Mouse (Mus musculus): ENCODE data around the gene Dhx58. TPM values are rescaled to one million over a fixed set of nuclear protein-coding genes. Genes with fewer than 3 reads are reported as not detected.

The Dhx58 gene
- polyA plus RNA-seq, 1 experiment from 2014 or later, result 3.4 TPM

DNA sequence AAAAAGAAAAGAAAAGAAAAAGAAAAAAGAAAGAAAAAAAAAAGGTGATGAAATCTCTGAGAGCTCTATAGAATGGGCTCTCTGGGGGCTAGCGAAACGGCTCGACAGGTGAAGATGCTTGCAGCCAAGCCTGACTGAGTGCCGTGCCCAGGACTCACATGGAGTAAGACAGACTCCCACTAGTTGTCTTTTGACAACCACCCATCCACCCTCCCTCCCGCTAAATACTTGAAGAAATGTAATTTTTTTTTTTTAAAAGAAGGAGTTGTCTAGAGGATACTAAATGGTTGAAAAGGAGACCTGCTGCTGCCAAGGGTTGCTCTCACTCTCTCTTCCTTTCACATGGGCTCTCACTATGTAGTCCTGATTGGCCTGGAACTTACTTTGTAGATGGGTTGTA, 34.7 kb upstream of the Dhx58 start:
- no peak overlapping the region for H3K9ac ChIP-seq (replicated peaks; ENCODE audit: low read depth, low read length)
- peak overlapping the region; percentile 53 for H3K4me2 ChIP-seq (replicated peaks; ENCODE audit: low read depth, low read length)
- H3K27ac ChIP-seq (ENCODE audit: low read length), result no peak overlapping the region
- H3K4me1 ChIP-seq (ENCODE audit: control insufficient read depth, insufficient read depth, low read length), result peaks cover 13% of the 10 kb centered on the region
- H3K4me3 ChIP-seq (ENCODE audit: low read depth, low read length), result peak overlapping the region; percentile 99; the same call in 1 of the 2 replicates
- no peaks in the 10 kb centered on the region for H3K36me3 ChIP-seq (ENCODE audit: control insufficient read depth, insufficient read depth, low read length)
- no peaks in the 10 kb centered on the region for H3K27me3 ChIP-seq (ENCODE audit: control insufficient read depth, insufficient read depth, low read length)
- no peaks in the 10 kb centered on the region for H3K9me3 ChIP-seq (ENCODE audit: control insufficient read depth, low read depth, low read length)
- WGBS, result 19% methylated on average over 5 of the region's 5 CpGs
- no peak for ATAC-seq (ENCODE audit: insufficient number of reproducible peaks, insufficient read depth, low FRiP score, low read depth)

DNA sequence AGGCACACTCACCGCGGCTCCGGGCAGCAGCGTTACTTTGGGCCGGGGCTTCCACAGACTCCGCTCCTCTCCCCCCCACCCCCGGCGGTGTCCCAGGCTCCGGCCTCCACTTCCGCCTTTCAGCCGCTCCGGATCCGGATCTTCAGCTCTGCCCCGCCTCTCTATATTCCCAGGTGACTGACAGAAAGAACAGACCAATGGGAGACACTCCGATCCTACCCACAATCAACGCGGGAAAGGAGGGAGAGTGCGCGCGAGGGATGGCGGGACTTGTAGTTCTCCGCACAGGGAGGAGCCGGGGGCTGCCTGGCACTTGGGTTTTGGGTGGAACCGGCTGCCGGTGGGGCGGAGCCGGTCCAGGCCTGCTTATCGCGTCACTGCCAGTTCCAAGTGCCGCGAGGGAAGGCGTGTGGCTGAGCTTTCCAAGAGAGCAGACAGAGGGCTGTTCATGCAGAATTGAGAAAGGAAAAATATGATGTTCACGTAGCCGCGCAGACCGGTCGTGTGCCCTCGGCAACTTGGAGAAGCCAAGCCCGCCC, 34.1 kb upstream of the Dhx58 start, which contains the start of gene Rab5c:
Gene Rab5c, minus strand, starts transcription at position 150 of the 539 bp plus-strand sequence.
- Histone ChIP-seq H3K4me2 (replicated peaks; ENCODE audit: low read depth, low read length) (peak within 1 kb of the TSS; percentile 88), H3K27me3 (ENCODE audit: control insufficient read depth, insufficient read depth, low read length) (no peaks in the 10 kb centered on the region), H3K4me1 (ENCODE audit: control insufficient read depth, insufficient read depth, low read length) (peaks cover 13% of the 10 kb centered on the region), H3K9me3 (ENCODE audit: control insufficient read depth, low read depth, low read length) (no peaks in the 10 kb centered on the region), H3K27ac (ENCODE audit: low read length) (peak within 1 kb of the TSS; percentile 56), H3K9ac (replicated peaks; ENCODE audit: low read depth, low read length) (peak within 1 kb of the TSS; percentile 87), H3K4me3 (ENCODE audit: low read depth, low read length) (peak within 1 kb of the TSS; percentile 99), H3K36me3 (ENCODE audit: control insufficient read depth, insufficient read depth, low read length) (no peaks in the 10 kb centered on the region)
- under 1% methylated on average over 39 of the region's 39 CpGs for WGBS
- ATAC-seq (ENCODE audit: insufficient number of reproducible peaks, insufficient read depth, low FRiP score, low read depth), result peak; percentile 99

DNA sequence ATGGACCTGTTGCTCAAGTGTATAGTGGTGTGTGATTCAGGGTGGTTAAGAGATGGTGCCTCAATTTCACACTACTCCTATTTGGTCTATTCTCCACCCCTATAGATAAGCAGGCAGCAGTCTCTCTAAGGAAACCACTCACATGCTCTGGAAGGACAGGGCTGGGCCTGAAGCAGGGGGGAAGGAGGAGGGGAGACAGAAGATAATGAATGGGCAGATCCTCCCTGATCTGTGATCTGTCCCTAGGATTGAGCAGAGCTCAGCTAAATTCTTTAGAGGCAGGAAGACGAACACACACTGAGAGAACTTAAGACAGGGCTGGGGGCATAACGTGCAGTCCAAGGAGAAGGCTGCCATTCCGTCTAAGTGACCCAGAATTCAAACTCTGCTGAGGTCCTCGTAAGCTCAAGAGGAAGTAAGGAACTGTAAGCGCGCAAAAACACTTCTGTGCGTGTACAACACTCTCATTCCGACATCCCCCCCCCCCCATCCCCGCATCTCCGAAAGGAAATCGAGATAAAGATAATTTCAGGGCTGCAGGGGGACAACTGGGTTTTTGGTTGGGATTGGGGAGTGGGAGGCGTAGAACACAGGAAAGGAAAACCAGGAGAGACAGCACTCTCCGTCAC, 33.1 kb upstream of the Dhx58 start:
- Histone ChIP-seq H3K36me3 (ENCODE audit: control insufficient read depth, insufficient read depth, low read length) (no peaks in the 10 kb centered on the region; the same call in 1 of the 2 replicates), H3K4me3 (ENCODE audit: low read depth, low read length) (peak overlapping the region; percentile 99), H3K27me3 (ENCODE audit: control insufficient read depth, insufficient read depth, low read length) (no peaks in the 10 kb centered on the region), H3K9ac (replicated peaks; ENCODE audit: low read depth, low read length) (peak overlapping the region; percentile 87), H3K4me1 (ENCODE audit: control insufficient read depth, insufficient read depth, low read length) (peaks cover 13% of the 10 kb centered on the region), H3K4me2 (replicated peaks; ENCODE audit: low read depth, low read length) (peak overlapping the region; percentile 88), H3K9me3 (ENCODE audit: control insufficient read depth, low read depth, low read length) (no peaks in the 10 kb centered on the region), H3K27ac (ENCODE audit: low read length) (peak overlapping the region; percentile 56)
- ATAC-seq (ENCODE audit: insufficient number of reproducible peaks, insufficient read depth, low FRiP score, low read depth), result no peak
- 2% methylated on average over 13 of the region's 13 CpGs for WGBS

DNA sequence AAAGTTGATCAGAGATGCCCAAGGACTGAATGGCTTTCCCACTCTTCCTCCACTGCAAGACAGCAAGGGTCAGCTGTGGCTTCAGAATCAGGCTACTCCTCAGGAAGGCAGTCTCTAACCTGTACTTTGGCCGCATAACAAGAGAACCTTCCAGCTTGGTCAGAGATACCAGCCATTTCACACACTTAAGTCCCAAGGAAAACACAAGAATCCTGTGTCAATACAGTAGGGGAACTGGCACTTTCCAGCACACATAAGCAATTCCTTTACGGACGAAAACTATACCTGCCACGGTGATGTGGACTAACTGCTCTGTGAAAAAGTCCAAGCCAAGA, 32.6 kb upstream of the Dhx58 start:
- no peaks in the 10 kb centered on the region; the same call in 1 of the 2 replicates for H3K36me3 ChIP-seq (ENCODE audit: control insufficient read depth, insufficient read depth, low read length)
- peak overlapping the region; percentile 88 for H3K4me2 ChIP-seq (replicated peaks; ENCODE audit: low read depth, low read length)
- H3K9me3 ChIP-seq (ENCODE audit: control insufficient read depth, low read depth, low read length), result no peaks in the 10 kb centered on the region
- H3K27ac ChIP-seq (ENCODE audit: low read length), result no peak overlapping the region
- ATAC-seq (ENCODE audit: insufficient number of reproducible peaks, insufficient read depth, low FRiP score, low read depth), result no peak
- no peaks in the 10 kb centered on the region for H3K27me3 ChIP-seq (ENCODE audit: control insufficient read depth, insufficient read depth, low read length)
- peak overlapping the region; percentile 99 for H3K4me3 ChIP-seq (ENCODE audit: low read depth, low read length)
- peaks cover 13% of the 10 kb centered on the region for H3K4me1 ChIP-seq (ENCODE audit: control insufficient read depth, insufficient read depth, low read length)
- 61% methylated on average over 4 of the region's 4 CpGs for WGBS
- H3K9ac ChIP-seq (replicated peaks; ENCODE audit: low read depth, low read length), result peak overlapping the region; percentile 87; the same call in 1 of the 2 replicates

DNA sequence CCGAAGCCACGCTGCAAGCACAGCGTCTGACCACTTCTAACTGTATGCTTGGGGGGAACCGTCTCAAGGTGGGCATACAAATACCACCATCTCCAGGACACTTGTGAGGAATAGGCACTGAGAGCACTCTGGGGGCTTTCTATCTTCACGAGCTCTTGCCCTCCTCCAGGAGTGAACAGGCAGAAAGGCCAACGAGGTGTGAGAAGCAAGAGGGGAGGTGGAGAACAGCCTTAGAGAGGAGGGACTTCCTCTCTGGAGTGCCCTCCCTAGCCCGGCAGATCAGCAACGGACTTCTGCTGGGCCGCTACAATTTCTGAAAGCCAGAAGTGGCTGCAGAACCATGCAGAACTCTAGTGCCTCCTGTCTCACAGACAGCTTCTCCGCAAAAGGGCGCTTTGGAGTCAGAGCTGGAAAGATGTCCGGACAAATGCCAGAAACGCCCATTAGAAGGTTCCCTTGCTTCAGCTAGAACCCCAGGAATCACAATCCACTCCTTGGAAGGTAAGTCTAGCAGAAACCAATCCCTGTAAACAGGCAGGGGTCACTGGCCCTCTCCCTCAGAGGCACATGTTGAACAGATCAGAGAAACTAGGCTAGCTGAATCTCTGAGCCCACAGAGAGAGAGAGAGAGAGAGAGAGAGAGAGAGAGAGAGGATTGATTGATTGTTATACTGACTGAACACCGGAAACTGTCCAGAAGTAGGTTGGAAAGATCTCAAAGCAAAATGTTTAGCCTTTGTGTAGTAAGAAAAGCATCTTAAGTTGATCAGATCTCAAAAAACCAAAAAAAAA, 32.1 kb upstream of the Dhx58 start:
- Histone ChIP-seq H3K9ac (replicated peaks; ENCODE audit: low read depth, low read length) (no peak overlapping the region; the same call in 1 of the 2 replicates), H3K27ac (ENCODE audit: low read length) (no peak overlapping the region), H3K4me3 (ENCODE audit: low read depth, low read length) (0 out of 2 replicates have a peak overlapping the region, but pooled peaks have one; percentile 99), H3K4me1 (ENCODE audit: control insufficient read depth, insufficient read depth, low read length) (peaks cover 13% of the 10 kb centered on the region), H3K36me3 (ENCODE audit: control insufficient read depth, insufficient read depth, low read length) (no peaks in the 10 kb centered on the region; the same call in 1 of the 2 replicates), H3K4me2 (replicated peaks; ENCODE audit: low read depth, low read length) (peak overlapping the region; percentile 16; the same call in 1 of the 2 replicates), H3K9me3 (ENCODE audit: control insufficient read depth, low read depth, low read length) (no peaks in the 10 kb centered on the region), H3K27me3 (ENCODE audit: control insufficient read depth, insufficient read depth, low read length) (no peaks in the 10 kb centered on the region)
- no peak for ATAC-seq (ENCODE audit: insufficient number of reproducible peaks, insufficient read depth, low FRiP score, low read depth)
- WGBS, result 68% methylated on average over 14 of the region's 14 CpGs

DNA sequence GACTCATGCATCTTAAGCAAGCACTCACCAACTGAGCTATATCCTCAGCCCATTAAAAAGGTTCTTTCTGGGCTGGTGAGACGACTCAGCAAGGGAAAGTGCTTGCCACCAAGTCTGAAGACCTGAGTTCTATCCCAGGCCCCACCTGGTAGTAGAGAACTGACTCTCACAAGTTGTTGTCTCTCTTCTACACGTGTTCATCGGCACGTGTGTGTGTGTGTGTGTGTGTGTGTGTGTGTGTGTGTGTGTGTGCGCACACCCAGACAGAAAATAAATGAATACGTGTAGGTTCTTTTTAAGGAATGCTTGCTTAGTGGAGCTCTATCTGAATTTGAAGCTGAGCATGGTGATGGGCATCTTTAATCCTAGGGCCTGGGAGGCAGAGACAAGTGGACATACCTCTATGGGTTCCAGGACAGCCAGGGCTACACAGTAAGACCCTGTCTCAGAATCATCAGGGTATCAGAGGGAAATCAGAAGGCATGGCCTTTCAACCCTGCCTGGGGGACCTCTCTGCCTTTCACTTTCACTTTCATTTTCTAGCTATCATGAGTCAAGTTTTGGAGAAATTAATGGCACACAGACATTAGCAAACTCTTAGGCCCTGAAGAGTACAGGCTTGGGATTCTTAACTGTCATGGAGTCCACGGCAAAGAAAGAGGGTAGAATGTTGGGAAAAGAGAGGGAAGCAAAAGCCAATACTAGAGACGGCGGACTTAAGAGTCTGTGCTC, 31.2 kb upstream of the Dhx58 start:
- Histone ChIP-seq H3K4me3 (ENCODE audit: low read depth, low read length) (no peak overlapping the region), H3K27me3 (ENCODE audit: control insufficient read depth, insufficient read depth, low read length) (no peaks in the 10 kb centered on the region), H3K4me1 (ENCODE audit: control insufficient read depth, insufficient read depth, low read length) (peaks cover 13% of the 10 kb centered on the region), H3K4me2 (replicated peaks; ENCODE audit: low read depth, low read length) (0 out of 2 replicates have a peak overlapping the region, but pooled peaks have one; percentile 16), H3K36me3 (ENCODE audit: control insufficient read depth, insufficient read depth, low read length) (no peaks in the 10 kb centered on the region; the same call in 1 of the 2 replicates), H3K9me3 (ENCODE audit: control insufficient read depth, low read depth, low read length) (no peaks in the 10 kb centered on the region), H3K27ac (ENCODE audit: low read length) (no peak overlapping the region), H3K9ac (replicated peaks; ENCODE audit: low read depth, low read length) (no peak overlapping the region)
- ATAC-seq (ENCODE audit: insufficient number of reproducible peaks, insufficient read depth, low FRiP score, low read depth), result no peak
- WGBS, result 86% methylated on average over 9 of the region's 9 CpGs

DNA sequence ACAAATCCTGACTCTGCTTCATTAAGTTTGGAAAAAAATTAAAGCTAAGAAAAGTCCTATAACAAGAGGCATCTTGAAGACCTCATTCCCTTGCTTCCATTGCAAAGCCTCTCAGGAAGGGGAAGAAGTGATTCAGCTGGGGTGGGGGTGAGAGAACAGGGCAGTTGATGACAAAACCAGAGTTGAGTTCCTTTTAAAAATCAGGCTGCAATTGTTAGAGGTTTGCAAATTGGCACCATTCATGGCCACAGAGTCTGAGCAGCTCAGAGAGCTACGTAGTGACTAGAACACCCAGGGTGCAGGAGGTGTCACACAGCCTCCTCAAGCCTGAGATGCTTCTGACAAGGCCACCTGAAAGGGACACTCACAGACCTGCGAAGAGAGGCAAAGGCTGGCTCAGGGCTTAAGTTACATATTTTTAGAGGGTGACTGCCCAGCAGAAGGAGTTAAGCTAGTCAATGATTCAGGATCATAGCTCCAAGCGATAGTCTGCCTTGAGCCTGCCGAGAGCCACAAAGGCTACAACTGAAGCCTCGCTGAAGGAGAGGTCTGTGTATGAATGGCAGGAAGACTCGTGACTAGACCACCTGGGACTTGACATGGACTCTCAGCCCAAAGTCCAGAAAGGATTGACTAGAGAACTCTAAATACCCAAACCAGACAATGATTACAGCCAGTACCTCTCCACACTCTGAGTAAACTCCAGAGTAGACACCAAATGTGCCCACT, 26.6 kb upstream of the Dhx58 start:
- no peaks in the 10 kb centered on the region for H3K27me3 ChIP-seq (ENCODE audit: control insufficient read depth, insufficient read depth, low read length)
- no peak for ATAC-seq (ENCODE audit: insufficient number of reproducible peaks, insufficient read depth, low FRiP score, low read depth)
- no peaks in the 10 kb centered on the region for H3K9me3 ChIP-seq (ENCODE audit: control insufficient read depth, low read depth, low read length)
- H3K36me3 ChIP-seq (ENCODE audit: control insufficient read depth, insufficient read depth, low read length), result peaks cover 5% of the 10 kb centered on the region
- no peak overlapping the region for H3K4me3 ChIP-seq (ENCODE audit: low read depth, low read length)
- no peak overlapping the region for H3K4me2 ChIP-seq (replicated peaks; ENCODE audit: low read depth, low read length)
- 88% methylated on average over 6 of the region's 6 CpGs for WGBS
- no peak overlapping the region for H3K9ac ChIP-seq (replicated peaks; ENCODE audit: low read depth, low read length)
- H3K4me1 ChIP-seq (ENCODE audit: control insufficient read depth, insufficient read depth, low read length), result no peaks in the 10 kb centered on the region
- no peak overlapping the region for H3K27ac ChIP-seq (ENCODE audit: low read length)
